Mouse (Mus musculus): ENCODE data around the gene Ctbp2. TPM values are rescaled to one million over a fixed set of nuclear protein-coding genes. Genes with fewer than 3 reads are reported as not detected.

The Ctbp2 gene
- 125 and 133 TPM in 2 replicates for polyA plus RNA-seq (2016; fragmentation: Nextera tagmentation; extraction: Ambion mirVana)

- Histone ChIP-seq H3K4me1 (peaks cover 40% of the 10 kb centered on the region), H3K27me3 (ENCODE audit: poor library complexity, severe bottlenecking) (peaks cover 27% of the 10 kb centered on the region), H3K27ac (peak within 1 kb of the TSS; percentile 98), H3K4me3 (peak within 1 kb of the TSS; percentile 98), H3K9me3 (peaks cover 8% of the 10 kb centered on the region; the same call in 1 of the 2 replicates), H3K36me3 (replicated peaks) (no peaks in the 10 kb centered on the region)
- DNase-seq (ENCODE audit: extremely low spot score, low spot score) = peak; percentile 82
- WGBS = under 1% methylated on average over 59 of the region's 59 CpGs
Observed at GRCm38 (mm10) chr7:133123999-133124700, at the start of gene Ctbp2. Gene Ctbp2 (minus strand): TSS chr7:133124354.

- Histone ChIP-seq H3K9me3 (no peaks in the 10 kb centered on the region), H3K4me3 (no peak overlapping the region), H3K27ac (no peak overlapping the region), H3K27me3 (ENCODE audit: poor library complexity, severe bottlenecking) (no peaks in the 10 kb centered on the region), H3K4me1 (no peaks in the 10 kb centered on the region), H3K36me3 (replicated peaks) (no peaks in the 10 kb centered on the region)
- DNase-seq (ENCODE audit: extremely low spot score, low spot score) = no peak
- WGBS = 89% methylated on average over 4 of the region's 4 CpGs
Observed at GRCm38 (mm10) chr7:133171403-133172032, 47.4 kb upstream of the Ctbp2 start.

- no peak overlapping the region for H3K4me3 ChIP-seq
- H3K27ac ChIP-seq = no peak overlapping the region
- no peaks in the 10 kb centered on the region for H3K4me1 ChIP-seq
- no peaks in the 10 kb centered on the region for H3K9me3 ChIP-seq
- no peaks in the 10 kb centered on the region for H3K36me3 ChIP-seq (replicated peaks)
- H3K27me3 ChIP-seq (ENCODE audit: poor library complexity, severe bottlenecking) = no peaks in the 10 kb centered on the region
- 94% methylated on average over 3 of the region's 3 CpGs for WGBS
- DNase-seq (ENCODE audit: extremely low spot score, low spot score) = no peak
Observed at GRCm38 (mm10) chr7:133168928-133169327, 44.8 kb upstream of the Ctbp2 start.

GRCm38 (mm10) chr7:133167903-133168302 lies 43.7 kb upstream of the Ctbp2 start:
- no peaks in the 10 kb centered on the region for H3K9me3 ChIP-seq
- H3K27ac ChIP-seq = no peak overlapping the region
- WGBS = 92% methylated on average over 2 of the region's 2 CpGs
- DNase-seq (ENCODE audit: extremely low spot score, low spot score) = no peak
- H3K4me1 ChIP-seq = no peaks in the 10 kb centered on the region
- H3K4me3 ChIP-seq = no peak overlapping the region
- H3K36me3 ChIP-seq (replicated peaks) = no peaks in the 10 kb centered on the region
- no peaks in the 10 kb centered on the region for H3K27me3 ChIP-seq (ENCODE audit: poor library complexity, severe bottlenecking)

- Histone ChIP-seq H3K4me3 (no peak overlapping the region), H3K9me3 (no peaks in the 10 kb centered on the region), H3K4me1 (0 out of 2 replicates have a peak, but pooled peaks cover 3% of the 10 kb centered on the region), H3K27me3 (ENCODE audit: poor library complexity, severe bottlenecking) (no peaks in the 10 kb centered on the region), H3K27ac (no peak overlapping the region), H3K36me3 (replicated peaks) (no peaks in the 10 kb centered on the region)
- DNase-seq (ENCODE audit: extremely low spot score, low spot score) = no peak
- 89% methylated on average over 2 of the region's 2 CpGs for WGBS
Observed at GRCm38 (mm10) chr7:133164770-133165169, 40.6 kb upstream of the Ctbp2 start.

- H3K9me3 ChIP-seq = no peaks in the 10 kb centered on the region
- WGBS = 80% methylated on average over 5 of the region's 5 CpGs
Observed at GRCm38 (mm10) chr7:133163011-133163410, 38.9 kb upstream of the Ctbp2 start.

GRCm38 (mm10) chr7:133162131-133162530 lies 38.0 kb upstream of the Ctbp2 start:
- Histone ChIP-seq H3K4me1 (0 out of 2 replicates have a peak, but pooled peaks cover 3% of the 10 kb centered on the region), H3K27me3 (ENCODE audit: poor library complexity, severe bottlenecking) (no peaks in the 10 kb centered on the region), H3K36me3 (replicated peaks) (no peaks in the 10 kb centered on the region), H3K27ac (no peak overlapping the region), H3K9me3 (no peaks in the 10 kb centered on the region), H3K4me3 (no peak overlapping the region)
- WGBS = 80% methylated on average over 2 of the region's 2 CpGs
- DNase-seq (ENCODE audit: extremely low spot score, low spot score) = no peak

More at GRCm38 (mm10) chr7:133163011-133163410, 38.9 kb upstream of the Ctbp2 start:
- Histone ChIP-seq H3K27me3 (ENCODE audit: poor library complexity, severe bottlenecking) (no peaks in the 10 kb centered on the region), H3K36me3 (replicated peaks) (no peaks in the 10 kb centered on the region), H3K4me1 (0 out of 2 replicates have a peak, but pooled peaks cover 3% of the 10 kb centered on the region), H3K4me3 (no peak overlapping the region), H3K27ac (no peak overlapping the region)
- DNase-seq (ENCODE audit: extremely low spot score, low spot score) = no peak

GRCm38 (mm10) chr7:133161362-133162080 lies 37.4 kb upstream of the Ctbp2 start:
- no peak for DNase-seq (ENCODE audit: extremely low spot score, low spot score)
- Histone ChIP-seq H3K36me3 (replicated peaks) (no peaks in the 10 kb centered on the region), H3K4me1 (0 out of 2 replicates have a peak, but pooled peaks cover 3% of the 10 kb centered on the region), H3K4me3 (no peak overlapping the region), H3K27me3 (ENCODE audit: poor library complexity, severe bottlenecking) (no peaks in the 10 kb centered on the region), H3K27ac (no peak overlapping the region), H3K9me3 (no peaks in the 10 kb centered on the region)
- 82% methylated on average over 7 of the region's 7 CpGs for WGBS

- no peaks in the 10 kb centered on the region for H3K9me3 ChIP-seq
- no peak for DNase-seq (ENCODE audit: extremely low spot score, low spot score)
- no peaks in the 10 kb centered on the region for H3K36me3 ChIP-seq (replicated peaks)
- H3K4me3 ChIP-seq = no peak overlapping the region
- H3K27ac ChIP-seq = no peak overlapping the region
- H3K4me1 ChIP-seq = 0 out of 2 replicates have a peak, but pooled peaks cover 3% of the 10 kb centered on the region
- H3K27me3 ChIP-seq (ENCODE audit: poor library complexity, severe bottlenecking) = no peaks in the 10 kb centered on the region
- 92% methylated on average over 3 of the region's 3 CpGs for WGBS
Observed at GRCm38 (mm10) chr7:133159519-133159918, 35.4 kb upstream of the Ctbp2 start.

GRCm38 (mm10) chr7:133155621-133156020 lies 31.5 kb upstream of the Ctbp2 start:
- no peak for DNase-seq (ENCODE audit: extremely low spot score, low spot score)
- Histone ChIP-seq H3K27ac (no peak overlapping the region), H3K27me3 (ENCODE audit: poor library complexity, severe bottlenecking) (no peaks in the 10 kb centered on the region), H3K4me3 (no peak overlapping the region), H3K9me3 (0 out of 2 replicates have a peak, but pooled peaks cover 2% of the 10 kb centered on the region), H3K4me1 (0 out of 2 replicates have a peak, but pooled peaks cover 2% of the 10 kb centered on the region), H3K36me3 (replicated peaks) (no peaks in the 10 kb centered on the region)
- 87% methylated on average over 12 of the region's 12 CpGs for WGBS

- no peak for DNase-seq (ENCODE audit: extremely low spot score, low spot score)
- WGBS = 81% methylated on average over 6 of the region's 6 CpGs
- H3K27ac ChIP-seq = no peak overlapping the region
- 0 out of 2 replicates have a peak, but pooled peaks cover 2% of the 10 kb centered on the region for H3K9me3 ChIP-seq
- no peaks in the 10 kb centered on the region for H3K36me3 ChIP-seq (replicated peaks)
- no peak overlapping the region for H3K4me3 ChIP-seq
- H3K4me1 ChIP-seq = 0 out of 2 replicates have a peak, but pooled peaks cover 2% of the 10 kb centered on the region
- no peaks in the 10 kb centered on the region for H3K27me3 ChIP-seq (ENCODE audit: poor library complexity, severe bottlenecking)
Observed at GRCm38 (mm10) chr7:133154846-133155245, 30.7 kb upstream of the Ctbp2 start.

GRCm38 (mm10) chr7:133139689-133140336 lies 15.7 kb upstream of the Ctbp2 start:
- Histone ChIP-seq H3K9me3 (no peaks in the 10 kb centered on the region), H3K36me3 (replicated peaks) (no peaks in the 10 kb centered on the region), H3K4me1 (no peaks in the 10 kb centered on the region), H3K27me3 (ENCODE audit: poor library complexity, severe bottlenecking) (no peaks in the 10 kb centered on the region), H3K27ac (no peak overlapping the region), H3K4me3 (no peak overlapping the region)
- WGBS = 87% methylated on average over 8 of the region's 8 CpGs
- no peak for DNase-seq (ENCODE audit: extremely low spot score, low spot score)

All from forebrain, embryonic 10.5 days (tissue).